Comparison of ENCODE assay signal across 21 mouse cellular contexts in the genomic region with DNA sequence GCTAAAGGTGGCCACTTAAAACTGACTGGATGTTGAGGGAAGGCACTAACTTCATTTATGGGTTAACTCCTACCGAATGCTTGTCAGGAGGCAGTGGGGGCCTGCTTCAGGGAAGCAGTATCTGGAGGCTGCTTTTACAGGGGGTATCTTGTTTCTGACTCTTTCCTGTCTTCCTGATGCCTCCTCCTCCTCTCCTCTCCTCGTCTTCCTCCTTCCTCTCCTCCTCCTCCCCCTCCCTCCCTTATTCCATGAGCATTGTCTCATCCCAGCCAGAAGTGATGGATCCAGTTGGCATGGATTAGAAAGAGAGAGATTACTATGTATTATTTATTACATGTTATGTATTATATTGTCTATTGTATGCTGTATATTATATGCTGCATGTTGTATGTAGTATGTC. TPM values are rescaled to one million over a fixed set of nuclear protein-coding genes. Genes with fewer than 3 reads are reported as not detected.
"Had no signal": no experiment of that assay in that cellular context is flagged by ENCODE, and none has a peak within 500 bp of the region (broad histone marks: within the 10 kb centered on the region; RNA-seq: fewer than 3 reads in every experiment).

No protein-coding gene starts in this region.

- ATAC-seq: liver, postnatal 0 days had no signal

- H3K9ac ChIP-seq: liver, postnatal 0 days; lung, embryonic 15.5 days; midbrain, embryonic 12.5 days; neural tube, embryonic 12.5 days; stomach, embryonic 15.5 days had no signal

- H3K36me3 ChIP-seq: lung, embryonic 15.5 days; midbrain, embryonic 12.5 days; neural tube, embryonic 12.5 days; stomach, embryonic 15.5 days had no signal

- H3K4me1 ChIP-seq: megakaryocyte, embryonic 14.5 days; stomach, embryonic 15.5 days had no signal

- H3K27me3 ChIP-seq: lung, embryonic 15.5 days; megakaryocyte, embryonic 14.5 days; midbrain, embryonic 12.5 days; neural tube, embryonic 12.5 days; stomach, embryonic 15.5 days had no signal

- H3K27ac ChIP-seq: macrophage; midbrain, embryonic 12.5 days; neural tube, embryonic 12.5 days; stomach, postnatal 0 days had no signal

- DNase-seq: liver, postnatal 0 days; lung, adult 2 months; lung, postnatal 14 days; lung, postnatal 36 days; midbrain, embryonic 14.5 days; right cerebral cortex, postnatal 14 days; thymus, adult 2 months; thymus, postnatal 25 days; thymus, postnatal 4 days had no signal

- H3K9me3 ChIP-seq: lung, embryonic 15.5 days; megakaryocyte, embryonic 14.5 days; midbrain, embryonic 12.5 days; neural tube, embryonic 12.5 days; stomach, embryonic 15.5 days had no signal

- H3K4me3 ChIP-seq: lung, embryonic 15.5 days; megakaryocyte, embryonic 14.5 days; midbrain, embryonic 12.5 days; neural tube, embryonic 12.5 days; stomach, embryonic 15.5 days had no signal

- H3K4me2 ChIP-seq: lung, embryonic 15.5 days; midbrain, embryonic 12.5 days; neural tube, embryonic 12.5 days; stomach, embryonic 15.5 days had no signal

RNA-seq across cellular contexts. Expression of a gene that starts 31.3 kb away (rescaled TPM):
- total RNA-seq: megakaryocyte progenitor cell, adult 5-6 weeks; monocyte, adult 5-6 weeks; neutrophil, adult 5-6 weeks had no signal
- polyA plus RNA-seq: macrophage; neural tube, embryonic 12.5 days; spleen, adult 2 months; testis, adult 2 months had no signal
